Mouse (Mus musculus) kidney, adult 2 months (tissue): Measurements from ENCODE around the gene Ebf1. TPM values are rescaled to one million over a fixed set of nuclear protein-coding genes. Genes with fewer than 3 reads are reported as not detected.
A peak's percentile ranks its signal among the peaks of the same experiment; 100 is the strongest.

ENCODE experiments used
- DNase-seq: peaks from one replicate; pipeline ENCODE4 v3.0.0; 2021
- H3K27ac ChIP-seq: fragments of 200-500 bp; 2 replicates; pipeline ENCODE4 v1.5.1; 2012; ENCODE audit warnings: low read depth, low read length, control low read depth, inconsistent platforms; ENCODE audit not compliant: insufficient read depth
- H3K27me3 ChIP-seq: fragments of 200-500 bp; replicated peaks from 2 replicates; pipeline ENCODE4 v1.6.1; 2012; ENCODE audit warnings: mild to moderate bottlenecking, moderate library complexity, low read length, inconsistent platforms; ENCODE audit not compliant: control insufficient read depth, insufficient read depth
- H3K36me3 ChIP-seq: fragments of 200-500 bp; 2 replicates; pipeline ENCODE4 v1.6.1; 2012; ENCODE audit warnings: mild to moderate bottlenecking, moderate library complexity, low read length, inconsistent platforms; ENCODE audit not compliant: control insufficient read depth, insufficient read depth
- H3K4me1 ChIP-seq: fragments of 200-500 bp; 2 replicates; pipeline ENCODE4 v1.6.1; 2011; ENCODE audit warnings: low read length; ENCODE audit not compliant: control insufficient read depth, insufficient read depth
- H3K4me3 ChIP-seq: fragments of 200-500 bp; 2 replicates; pipeline ENCODE4 v1.5.1; 2011; ENCODE audit warnings: mild to moderate bottlenecking, low read depth, low read length, control low read depth; ENCODE audit not compliant: insufficient read depth
- CTCF ChIP-seq: fragments of 200-500 bp; conservative IDR thresholded peaks from 2 replicates; pipeline ENCODE4 v1.5.1; 2011; ENCODE audit warnings: low read depth, mild to moderate bottlenecking, control low read depth, low read length, moderate library complexity, mixed read lengths; ENCODE audit not compliant: insufficient read depth, insufficient read length
- POLR2A ChIP-seq: fragments of 200-500 bp; IDR thresholded peaks from one replicate; pipeline ENCODE4 v1.6.1; 2011; ENCODE audit warnings: low read depth, low read length, control low read depth
- WGBS: fragments of 180-500 bp; shearing (Covaris S2); methylation state at CpG from one replicate; pipeline ENCODE4 v1.1.7; 2018; 5-methylcytosine and 5-hydroxymethylcytosine counted together
- polyA plus RNA-seq: library from polyadenylated mRNA; depleted of rRNA; stranded (reverse); fragments of >200 nt; gene quantifications from 2 replicates; pipeline ENCODE4 v1.2.3, GENCODE M21; 2012

Gene Ebf1
- polyA plus RNA-seq, 1 experiment = 12.2 TPM

DNA sequence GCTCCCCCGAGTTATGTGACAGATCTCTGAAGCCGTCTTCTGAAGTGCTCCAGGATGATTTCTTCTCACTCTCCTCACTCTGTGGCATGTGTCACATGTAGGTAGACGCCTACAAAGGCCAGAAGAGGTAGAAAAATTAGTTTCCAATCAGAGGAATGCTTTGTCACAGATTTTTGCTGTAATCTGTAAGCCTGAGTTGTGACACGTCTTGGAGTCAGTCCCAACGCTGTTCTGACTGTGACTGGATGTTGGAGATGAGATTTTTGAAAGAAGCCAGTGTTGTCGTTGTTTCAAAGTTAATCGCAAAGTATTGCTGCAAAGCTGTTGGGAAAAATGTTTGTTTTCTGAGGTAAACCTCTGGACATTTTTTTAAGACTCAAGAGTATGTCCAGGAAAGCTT, 139.2 kb downstream of the Ebf1 start:
- no peak overlapping the region for H3K4me3 ChIP-seq
- DNase-seq = no peak
- no peak for TF ChIP-seq POLR2A
- no peak overlapping the region for H3K27ac ChIP-seq
- H3K4me1 ChIP-seq = no peaks in the 10 kb centered on the region
- no peaks in the 10 kb centered on the region for H3K27me3 ChIP-seq
- 68% methylated on average over 7 of the region's 7 CpGs for WGBS
- no peaks in the 10 kb centered on the region for H3K36me3 ChIP-seq

DNA sequence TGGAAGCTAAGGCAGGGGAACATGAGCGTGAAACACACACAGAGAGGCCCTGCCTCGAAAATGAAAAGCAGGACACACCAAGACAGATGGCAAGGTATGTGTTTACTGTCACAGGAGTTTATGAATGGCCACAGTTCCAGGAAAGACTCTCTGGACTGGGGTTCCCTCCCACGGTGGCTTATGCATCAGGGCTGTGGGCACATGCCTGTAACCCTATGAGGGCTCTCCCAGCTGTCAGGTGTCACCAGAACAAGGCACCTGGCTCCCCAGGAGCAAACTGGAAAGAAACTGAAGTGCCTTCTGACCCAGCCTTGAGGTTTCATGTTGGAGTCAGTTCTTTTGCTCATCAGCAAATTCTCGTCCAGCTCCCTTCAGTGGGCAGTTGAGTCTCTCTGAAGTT, 141.7 kb downstream of the Ebf1 start:
- DNase-seq = no peak
- Histone ChIP-seq H3K4me1 (no peaks in the 10 kb centered on the region), H3K27me3 (no peaks in the 10 kb centered on the region), H3K4me3 (no peak overlapping the region), H3K36me3 (no peaks in the 10 kb centered on the region), H3K27ac (no peak overlapping the region)
- 73% methylated on average over 4 of the region's 4 CpGs for WGBS
- TF ChIP-seq CTCF (no peak), POLR2A (no peak)

DNA sequence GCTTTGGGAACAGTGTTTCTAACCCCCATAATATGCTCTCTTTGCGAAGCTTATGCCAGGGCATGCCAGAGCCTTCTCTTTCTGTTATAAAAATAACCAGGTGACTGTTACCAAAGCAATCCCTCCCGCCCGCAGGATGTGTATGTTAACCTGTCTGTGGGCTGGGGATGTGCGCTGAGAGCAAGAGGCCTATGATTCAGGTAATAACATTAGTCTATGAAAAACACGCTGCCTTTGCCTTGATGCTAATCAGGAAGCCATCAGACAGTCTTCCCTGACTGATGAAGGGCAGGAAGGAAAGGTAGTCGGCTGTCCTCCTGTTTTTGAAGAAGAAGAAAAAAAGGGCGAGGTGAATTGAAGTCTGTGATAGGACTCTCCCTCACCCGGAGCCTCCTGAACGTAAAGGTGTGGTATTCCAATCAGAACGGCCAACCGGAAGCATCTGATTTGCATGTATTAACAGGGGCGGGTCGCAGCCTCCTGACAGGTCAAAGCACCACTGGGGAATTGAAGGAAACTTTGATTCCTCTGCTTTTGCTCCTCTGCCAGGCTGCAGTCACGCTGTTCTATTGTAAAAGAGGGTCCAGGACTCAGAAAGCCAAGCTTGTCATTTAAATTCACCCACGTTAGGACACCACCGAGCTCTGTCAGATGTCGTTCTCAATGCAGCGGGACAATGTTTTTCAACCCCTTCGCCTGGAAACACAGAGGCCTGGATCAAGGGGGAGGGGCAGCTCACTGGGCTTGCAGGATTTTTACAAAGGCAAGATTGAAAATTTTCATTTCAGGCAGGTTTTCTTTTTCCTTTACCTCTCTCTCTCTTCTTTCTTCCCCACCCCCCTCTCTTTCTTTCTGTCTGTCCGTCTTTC, 144.2 kb downstream of the Ebf1 start:
- H3K4me3 ChIP-seq = no peak overlapping the region
- H3K36me3 ChIP-seq = no peaks in the 10 kb centered on the region
- no peaks in the 10 kb centered on the region for H3K4me1 ChIP-seq
- no peak for TF ChIP-seq CTCF
- TF ChIP-seq POLR2A = no peak
- H3K27ac ChIP-seq = no peak overlapping the region
- no peaks in the 10 kb centered on the region for H3K27me3 ChIP-seq
- DNase-seq = peak; percentile 10
- 27% methylated on average over 20 of the region's 20 CpGs for WGBS

DNA sequence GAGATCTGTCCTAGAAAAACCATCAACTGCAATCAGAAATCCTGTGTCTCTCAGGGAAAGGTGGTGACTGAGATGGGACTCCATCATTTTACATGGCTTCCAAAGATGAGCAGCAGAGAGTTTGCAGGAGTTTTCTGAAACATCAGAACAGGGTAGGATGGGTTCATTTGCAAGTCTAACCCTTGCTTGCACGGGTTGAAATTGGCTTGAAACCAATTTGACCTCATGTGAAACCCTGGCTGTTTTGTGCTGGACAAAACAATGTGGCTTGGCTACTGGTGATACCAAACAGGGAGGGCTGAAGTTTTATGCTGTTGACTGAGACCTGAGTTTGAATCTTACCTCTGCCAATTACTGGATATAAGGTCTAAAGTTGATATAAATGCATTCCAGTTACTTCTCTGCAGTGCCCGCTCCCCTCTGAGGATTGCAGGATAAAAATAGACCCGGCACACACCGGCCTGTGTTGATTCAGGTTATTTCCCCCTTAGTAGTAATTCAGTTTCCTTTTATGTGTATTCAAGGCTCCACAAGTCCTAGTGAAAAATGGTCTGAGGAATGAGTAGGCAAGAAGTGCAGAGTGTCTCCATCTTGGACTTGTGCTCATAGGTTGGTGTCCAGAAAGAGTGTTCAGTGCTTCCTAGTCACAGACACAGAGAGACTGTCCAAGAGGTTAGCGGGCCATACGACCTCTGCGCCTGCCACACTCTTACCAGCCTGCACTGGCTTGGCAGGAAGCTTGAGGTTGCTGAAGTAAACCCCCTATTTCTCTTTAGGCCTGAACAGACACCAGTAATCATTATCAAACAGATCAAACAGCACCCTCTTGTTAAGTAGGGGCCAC, 147.1 kb downstream of the Ebf1 start:
- TF ChIP-seq CTCF (no peak), POLR2A (no peak)
- no peaks in the 10 kb centered on the region for H3K36me3 ChIP-seq
- no peak for DNase-seq
- no peaks in the 10 kb centered on the region for H3K4me1 ChIP-seq
- H3K27me3 ChIP-seq = no peaks in the 10 kb centered on the region
- no peak overlapping the region for H3K4me3 ChIP-seq
- 77% methylated on average over 7 of the region's 7 CpGs for WGBS
- H3K27ac ChIP-seq = no peak overlapping the region

DNA sequence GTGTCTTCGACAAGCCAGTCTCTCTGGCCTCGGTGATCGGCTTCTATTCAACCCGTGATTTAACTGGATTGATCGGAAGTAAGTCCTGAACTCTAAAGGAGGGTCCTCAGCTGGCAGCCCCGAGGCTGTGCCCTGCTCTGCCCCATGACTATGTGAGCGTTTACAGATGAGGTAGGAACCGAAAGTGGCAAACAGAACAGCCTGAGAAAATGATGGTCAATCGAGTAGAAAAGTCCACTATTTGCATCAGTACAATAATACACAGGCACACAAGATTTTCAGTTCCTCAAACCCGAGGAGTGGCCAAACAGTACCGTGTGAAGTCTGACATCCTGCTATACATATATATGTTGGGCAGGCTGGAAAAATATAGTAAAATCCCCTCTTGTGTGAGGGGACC, 147.9 kb downstream of the Ebf1 start:
- Histone ChIP-seq H3K4me1 (no peaks in the 10 kb centered on the region), H3K36me3 (no peaks in the 10 kb centered on the region), H3K27ac (no peak overlapping the region), H3K4me3 (no peak overlapping the region), H3K27me3 (no peaks in the 10 kb centered on the region)
- no peak for DNase-seq
- WGBS = 88% methylated on average over 11 of the region's 11 CpGs
- no peak for TF ChIP-seq POLR2A
- no peak for TF ChIP-seq CTCF

DNA sequence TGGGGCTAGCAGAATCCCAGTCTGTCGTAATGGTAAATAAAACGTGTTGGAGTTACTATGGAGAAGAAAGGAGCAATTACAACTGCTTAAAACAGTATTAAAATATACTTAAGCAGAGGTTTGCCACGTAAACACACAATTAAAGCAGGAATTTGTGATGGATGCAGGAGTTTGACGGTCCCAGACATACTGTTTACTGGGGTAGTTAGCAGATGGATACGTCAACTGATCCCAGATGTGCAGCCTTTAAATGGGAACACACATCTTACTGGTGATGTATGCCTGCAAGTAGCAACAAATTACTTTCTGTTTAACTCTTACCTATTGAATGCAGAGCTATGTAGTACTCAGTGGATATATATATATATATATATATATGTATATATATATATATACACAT, 149.1 kb downstream of the Ebf1 start:
- Histone ChIP-seq H3K4me1 (no peaks in the 10 kb centered on the region), H3K4me3 (no peak overlapping the region), H3K27me3 (no peaks in the 10 kb centered on the region), H3K27ac (no peak overlapping the region), H3K36me3 (no peaks in the 10 kb centered on the region)
- no peak for TF ChIP-seq CTCF
- TF ChIP-seq POLR2A = no peak
- DNase-seq = no peak
- WGBS = 74% methylated on average over 5 of the region's 5 CpGs

DNA sequence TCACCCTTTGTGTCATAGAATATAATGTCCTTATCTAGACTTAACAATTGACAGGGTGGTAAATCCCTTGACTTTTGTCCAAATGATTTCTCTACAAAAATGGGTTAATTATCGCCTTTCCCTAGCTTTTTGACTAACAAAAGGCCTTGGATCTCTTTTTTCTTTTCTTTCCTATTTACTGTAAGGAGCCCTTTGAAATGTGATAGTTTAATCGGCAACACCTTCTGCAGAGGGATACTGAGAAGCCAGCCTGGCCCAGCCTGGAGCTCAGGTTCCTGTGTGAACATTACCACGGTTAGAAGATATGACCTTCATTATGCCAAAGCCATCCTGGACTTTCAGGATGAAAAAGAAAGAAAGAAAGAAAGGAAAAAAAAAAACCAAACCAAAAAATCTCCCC, 150.2 kb downstream of the Ebf1 start:
- TF ChIP-seq POLR2A = no peak
- no peak for TF ChIP-seq CTCF
- Histone ChIP-seq H3K27ac (no peak overlapping the region), H3K4me1 (no peaks in the 10 kb centered on the region), H3K27me3 (no peaks in the 10 kb centered on the region), H3K36me3 (no peaks in the 10 kb centered on the region), H3K4me3 (no peak overlapping the region)
- WGBS = 45% methylated on average over 3 of the region's 3 CpGs
- no peak for DNase-seq
